Mouse (Mus musculus): Measurements from ENCODE around the gene Schip1. TPM values are rescaled to one million over a fixed set of nuclear protein-coding genes. Genes with fewer than 3 reads are reported as not detected.

Gene Schip1
- polyA plus RNA-seq, 1 experiment from 2014 or later = 76.9 TPM

DNA sequence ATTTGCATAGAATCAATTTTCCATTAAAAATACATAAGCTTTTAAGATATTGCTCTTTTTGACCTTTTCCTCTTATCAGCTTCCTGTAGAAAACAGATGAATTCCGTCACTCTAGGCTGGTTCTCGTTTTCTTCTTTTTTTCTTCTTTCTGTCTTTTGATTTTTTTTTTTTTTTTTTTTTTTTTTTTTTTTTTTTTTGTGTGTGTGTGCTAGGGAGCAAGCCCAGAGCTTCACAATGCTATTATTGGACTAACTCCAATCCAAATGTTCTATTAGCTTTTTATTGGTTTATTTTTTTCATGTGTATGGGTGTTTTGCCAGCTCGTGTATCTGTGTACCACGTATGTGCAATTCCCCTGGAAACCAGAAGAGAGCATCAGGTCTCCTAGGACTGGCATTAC lies 420.0 kb downstream of the Schip1 start:
- no peak overlapping the region for H3K9ac ChIP-seq (ENCODE audit: low read length)
- no peaks in the 10 kb centered on the region for H3K36me3 ChIP-seq (ENCODE audit: control insufficient read depth, insufficient read depth, low read length)
- H3K9me3 ChIP-seq (ENCODE audit: control insufficient read depth, low read length) = no peaks in the 10 kb centered on the region
- H3K27ac ChIP-seq (ENCODE audit: low read depth, low read length) = no peak overlapping the region
- H3K4me3 ChIP-seq (ENCODE audit: low read depth, low read length) = no peak overlapping the region
- no peak for ATAC-seq (replicated peaks; ENCODE audit: low FRiP score)
- no peaks in the 10 kb centered on the region for H3K27me3 ChIP-seq (ENCODE audit: control insufficient read depth, insufficient read depth, low read length)
- H3K4me1 ChIP-seq (replicated peaks; ENCODE audit: control insufficient read depth, insufficient read depth, low read length) = no peaks in the 10 kb centered on the region
- WGBS = 90% methylated on average over 4 of the region's 4 CpGs
- no peak for DNase-seq (ENCODE audit: low spot score)
- H3K4me2 ChIP-seq (ENCODE audit: low read depth, low read length, severe bottlenecking) = no peak overlapping the region

DNA sequence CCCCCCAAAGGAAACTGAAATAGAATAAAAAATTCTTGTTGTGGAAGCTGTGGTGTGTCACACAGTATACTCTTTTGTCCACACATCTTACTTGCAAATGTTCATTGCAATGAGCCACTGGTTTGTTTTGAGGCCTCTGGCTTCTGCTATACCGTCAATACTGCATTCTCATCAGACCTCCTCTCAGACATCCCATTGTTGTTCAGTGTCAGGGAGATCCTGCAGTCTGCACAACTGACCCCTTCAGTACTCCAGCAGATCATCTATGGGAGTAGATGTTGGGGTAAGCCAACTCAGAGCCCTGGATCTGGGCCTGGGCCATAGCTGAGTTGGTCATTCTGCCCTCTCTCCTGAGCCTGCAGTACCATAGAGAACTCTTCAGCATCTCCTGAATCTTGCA lies 423.0 kb downstream of the Schip1 start:
- Histone ChIP-seq H3K4me2 (ENCODE audit: low read depth, low read length, severe bottlenecking) (no peak overlapping the region), H3K4me3 (ENCODE audit: low read depth, low read length) (no peak overlapping the region), H3K4me1 (replicated peaks; ENCODE audit: control insufficient read depth, insufficient read depth, low read length) (0 out of 2 replicates have a peak, but pooled peaks cover 1% of the 10 kb centered on the region), H3K36me3 (ENCODE audit: control insufficient read depth, insufficient read depth, low read length) (no peaks in the 10 kb centered on the region), H3K9me3 (ENCODE audit: control insufficient read depth, low read length) (no peaks in the 10 kb centered on the region), H3K27ac (ENCODE audit: low read depth, low read length) (no peak overlapping the region), H3K27me3 (ENCODE audit: control insufficient read depth, insufficient read depth, low read length) (no peaks in the 10 kb centered on the region), H3K9ac (ENCODE audit: low read length) (no peak overlapping the region)
- DNase-seq (ENCODE audit: low spot score) = no peak
- 66% methylated on average over 1 of the region's 1 CpGs for WGBS
- ATAC-seq (replicated peaks; ENCODE audit: low FRiP score) = no peak

DNA sequence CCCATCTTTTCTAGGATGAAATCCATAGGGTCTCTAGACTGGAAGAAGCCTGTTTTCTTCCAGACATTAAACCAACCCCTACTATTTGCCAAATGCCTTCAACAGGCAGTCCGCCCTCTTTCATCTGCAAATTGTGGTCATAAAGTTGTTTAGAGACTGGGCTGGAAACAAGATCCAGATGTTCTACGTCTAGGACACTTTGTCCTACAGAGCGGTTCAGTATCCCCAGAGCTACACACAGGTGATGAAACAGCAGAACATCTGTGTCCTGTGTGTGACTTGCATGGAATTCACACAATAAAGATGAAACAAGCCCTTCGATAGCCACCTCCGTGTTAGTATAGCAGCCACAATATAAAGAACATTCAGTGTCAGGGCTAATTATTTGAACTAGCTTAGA lies 423.7 kb downstream of the Schip1 start:
- DNase-seq (ENCODE audit: low spot score) (no peak), ATAC-seq (replicated peaks; ENCODE audit: low FRiP score) (no peak)
- Histone ChIP-seq H3K4me2 (ENCODE audit: low read depth, low read length, severe bottlenecking) (no peak overlapping the region), H3K27ac (ENCODE audit: low read depth, low read length) (no peak overlapping the region), H3K36me3 (ENCODE audit: control insufficient read depth, insufficient read depth, low read length) (no peaks in the 10 kb centered on the region), H3K4me1 (replicated peaks; ENCODE audit: control insufficient read depth, insufficient read depth, low read length) (0 out of 2 replicates have a peak, but pooled peaks cover 4% of the 10 kb centered on the region), H3K9me3 (ENCODE audit: control insufficient read depth, low read length) (no peaks in the 10 kb centered on the region), H3K27me3 (ENCODE audit: control insufficient read depth, insufficient read depth, low read length) (no peaks in the 10 kb centered on the region; the same call in 1 of the 2 replicates), H3K4me3 (ENCODE audit: low read depth, low read length) (no peak overlapping the region), H3K9ac (ENCODE audit: low read length) (no peak overlapping the region)
- WGBS = 79% methylated on average over 5 of the region's 5 CpGs

DNA sequence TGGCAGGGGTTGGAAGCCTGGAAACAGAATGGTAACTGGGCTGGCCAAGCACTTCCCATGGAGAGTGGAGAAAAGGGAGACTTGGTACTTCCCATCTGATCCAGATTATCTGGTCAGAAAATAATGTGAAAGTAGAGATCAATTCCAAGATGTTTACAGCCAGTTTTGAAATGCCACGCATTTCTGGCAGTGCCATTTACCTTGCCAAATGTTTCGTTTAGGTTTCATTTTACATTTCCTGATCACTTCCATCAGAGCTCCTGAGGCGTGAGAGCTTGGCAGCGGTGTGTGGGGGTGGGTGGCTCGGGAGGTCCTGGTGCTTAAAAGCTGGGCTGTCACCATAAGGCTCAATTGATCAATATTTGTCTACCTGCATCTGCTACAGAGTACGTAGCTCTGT lies 426.9 kb downstream of the Schip1 start:
- no peak overlapping the region for H3K4me2 ChIP-seq (ENCODE audit: low read depth, low read length, severe bottlenecking)
- H3K4me3 ChIP-seq (ENCODE audit: low read depth, low read length) = no peak overlapping the region
- H3K27ac ChIP-seq (ENCODE audit: low read depth, low read length) = no peak overlapping the region
- no peaks in the 10 kb centered on the region for H3K36me3 ChIP-seq (ENCODE audit: control insufficient read depth, insufficient read depth, low read length)
- ATAC-seq (replicated peaks; ENCODE audit: low FRiP score) = no peak
- DNase-seq (ENCODE audit: low spot score) = no peak
- WGBS = 80% methylated on average over 6 of the region's 6 CpGs
- no peaks in the 10 kb centered on the region; the same call in 1 of the 2 replicates for H3K27me3 ChIP-seq (ENCODE audit: control insufficient read depth, insufficient read depth, low read length)
- no peaks in the 10 kb centered on the region for H3K9me3 ChIP-seq (ENCODE audit: control insufficient read depth, low read length)
- H3K4me1 ChIP-seq (replicated peaks; ENCODE audit: control insufficient read depth, insufficient read depth, low read length) = peaks cover 7% of the 10 kb centered on the region; the same call in 1 of the 2 replicates
- no peak overlapping the region for H3K9ac ChIP-seq (ENCODE audit: low read length)

DNA sequence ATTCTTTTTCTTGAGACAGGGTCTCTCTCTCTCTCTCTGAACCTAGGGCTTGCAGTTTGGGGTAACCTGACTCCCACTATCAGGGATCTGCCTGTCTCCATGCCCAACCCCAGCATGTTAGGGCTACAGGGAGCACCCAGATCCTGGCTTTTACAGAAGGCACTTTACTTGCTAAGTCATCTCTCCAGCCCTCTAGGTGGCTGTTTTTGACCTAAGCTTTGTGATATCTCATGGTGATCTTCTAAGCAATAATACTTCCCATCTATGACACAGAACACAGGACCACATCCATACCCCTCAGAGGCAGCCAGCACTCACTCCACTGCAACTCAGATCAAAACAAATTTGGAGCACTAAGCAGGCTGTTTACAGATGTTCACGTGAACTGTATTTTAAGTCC lies 427.5 kb downstream of the Schip1 start:
- peaks cover 7% of the 10 kb centered on the region; the same call in 1 of the 2 replicates for H3K4me1 ChIP-seq (replicated peaks; ENCODE audit: control insufficient read depth, insufficient read depth, low read length)
- no peaks in the 10 kb centered on the region for H3K36me3 ChIP-seq (ENCODE audit: control insufficient read depth, insufficient read depth, low read length)
- DNase-seq (ENCODE audit: low spot score) (no peak), ATAC-seq (replicated peaks; ENCODE audit: low FRiP score) (no peak)
- H3K4me3 ChIP-seq (ENCODE audit: low read depth, low read length) = no peak overlapping the region
- no peaks in the 10 kb centered on the region; the same call in 1 of the 2 replicates for H3K27me3 ChIP-seq (ENCODE audit: control insufficient read depth, insufficient read depth, low read length)
- no peak overlapping the region for H3K27ac ChIP-seq (ENCODE audit: low read depth, low read length)
- no peak overlapping the region for H3K4me2 ChIP-seq (ENCODE audit: low read depth, low read length, severe bottlenecking)
- no peaks in the 10 kb centered on the region for H3K9me3 ChIP-seq (ENCODE audit: control insufficient read depth, low read length)
- WGBS = 56% methylated on average over 1 of the region's 1 CpGs
- H3K9ac ChIP-seq (ENCODE audit: low read length) = no peak overlapping the region

DNA sequence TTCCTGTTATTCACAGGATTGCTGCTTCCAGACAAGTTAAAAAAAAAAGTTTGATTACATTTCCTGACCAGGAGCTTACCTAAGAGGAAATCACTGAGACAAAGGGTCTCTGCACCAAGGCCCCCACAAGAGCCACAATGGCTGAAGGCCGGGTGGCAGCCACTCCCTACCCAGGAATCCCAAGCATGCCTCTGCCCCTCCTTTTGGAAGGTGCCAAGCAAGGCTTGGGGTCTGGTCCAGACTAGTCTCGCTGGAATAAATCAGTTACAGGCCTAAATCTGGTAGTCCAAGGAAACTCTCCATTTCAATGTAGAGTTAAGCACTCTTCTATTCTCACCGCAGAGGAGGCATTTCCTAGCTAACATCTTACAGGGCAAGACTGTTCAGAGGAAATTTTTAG lies 427.9 kb downstream of the Schip1 start:
- H3K27ac ChIP-seq (ENCODE audit: low read depth, low read length) = no peak overlapping the region; the same call in 1 of the 2 replicates
- peaks cover 7% of the 10 kb centered on the region; the same call in 1 of the 2 replicates for H3K4me1 ChIP-seq (replicated peaks; ENCODE audit: control insufficient read depth, insufficient read depth, low read length)
- 0 out of 2 replicates have a peak overlapping the region, but pooled peaks have one; percentile 61 for H3K4me3 ChIP-seq (ENCODE audit: low read depth, low read length)
- no peaks in the 10 kb centered on the region for H3K9me3 ChIP-seq (ENCODE audit: control insufficient read depth, low read length)
- peak overlapping the region; percentile 97 for H3K4me2 ChIP-seq (ENCODE audit: low read depth, low read length, severe bottlenecking)
- 22% methylated on average over 3 of the region's 3 CpGs for WGBS
- no peaks in the 10 kb centered on the region; the same call in 1 of the 2 replicates for H3K27me3 ChIP-seq (ENCODE audit: control insufficient read depth, insufficient read depth, low read length)
- H3K9ac ChIP-seq (ENCODE audit: low read length) = no peak overlapping the region
- no peak for ATAC-seq (replicated peaks; ENCODE audit: low FRiP score)
- no peaks in the 10 kb centered on the region for H3K36me3 ChIP-seq (ENCODE audit: control insufficient read depth, insufficient read depth, low read length)
- no peak for DNase-seq (ENCODE audit: low spot score)

DNA sequence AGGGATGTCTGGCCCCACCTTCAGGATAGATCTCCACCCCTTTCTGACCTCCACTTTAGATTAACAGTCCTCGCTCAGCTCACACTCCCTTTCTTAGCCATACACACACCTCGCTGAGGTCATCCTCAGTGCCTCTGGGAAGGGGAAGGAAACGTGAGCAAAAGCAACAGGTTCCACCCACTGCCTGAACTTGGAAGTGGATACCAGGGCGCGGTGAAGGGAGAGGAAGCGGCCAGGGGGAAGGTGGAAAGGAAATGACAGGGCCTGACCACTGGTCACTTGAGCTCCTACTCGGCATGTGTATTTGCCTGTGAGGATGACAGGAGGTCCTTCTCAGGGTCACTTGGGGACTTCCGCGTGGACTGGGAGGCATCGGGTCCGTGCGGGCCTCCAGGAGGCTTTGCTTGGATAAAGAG lies 428.6 kb downstream of the Schip1 start:
- DNase-seq (ENCODE audit: low spot score) = peak; percentile 69
- Histone ChIP-seq H3K27me3 (ENCODE audit: control insufficient read depth, insufficient read depth, low read length) (no peaks in the 10 kb centered on the region; the same call in 1 of the 2 replicates), H3K4me1 (replicated peaks; ENCODE audit: control insufficient read depth, insufficient read depth, low read length) (peaks cover 7% of the 10 kb centered on the region; the same call in 1 of the 2 replicates), H3K9ac (ENCODE audit: low read length) (peak overlapping the region; percentile 74), H3K36me3 (ENCODE audit: control insufficient read depth, insufficient read depth, low read length) (no peaks in the 10 kb centered on the region), H3K27ac (ENCODE audit: low read depth, low read length) (peak overlapping the region; percentile 43), H3K9me3 (ENCODE audit: control insufficient read depth, low read length) (no peaks in the 10 kb centered on the region), H3K4me3 (ENCODE audit: low read depth, low read length) (peak overlapping the region; percentile 61), H3K4me2 (ENCODE audit: low read depth, low read length, severe bottlenecking) (peak overlapping the region; percentile 97)
- WGBS = under 1% methylated on average over 12 of the region's 12 CpGs
- no peak; the same call in none of the 2 replicates for ATAC-seq (replicated peaks; ENCODE audit: low FRiP score)

DNA sequence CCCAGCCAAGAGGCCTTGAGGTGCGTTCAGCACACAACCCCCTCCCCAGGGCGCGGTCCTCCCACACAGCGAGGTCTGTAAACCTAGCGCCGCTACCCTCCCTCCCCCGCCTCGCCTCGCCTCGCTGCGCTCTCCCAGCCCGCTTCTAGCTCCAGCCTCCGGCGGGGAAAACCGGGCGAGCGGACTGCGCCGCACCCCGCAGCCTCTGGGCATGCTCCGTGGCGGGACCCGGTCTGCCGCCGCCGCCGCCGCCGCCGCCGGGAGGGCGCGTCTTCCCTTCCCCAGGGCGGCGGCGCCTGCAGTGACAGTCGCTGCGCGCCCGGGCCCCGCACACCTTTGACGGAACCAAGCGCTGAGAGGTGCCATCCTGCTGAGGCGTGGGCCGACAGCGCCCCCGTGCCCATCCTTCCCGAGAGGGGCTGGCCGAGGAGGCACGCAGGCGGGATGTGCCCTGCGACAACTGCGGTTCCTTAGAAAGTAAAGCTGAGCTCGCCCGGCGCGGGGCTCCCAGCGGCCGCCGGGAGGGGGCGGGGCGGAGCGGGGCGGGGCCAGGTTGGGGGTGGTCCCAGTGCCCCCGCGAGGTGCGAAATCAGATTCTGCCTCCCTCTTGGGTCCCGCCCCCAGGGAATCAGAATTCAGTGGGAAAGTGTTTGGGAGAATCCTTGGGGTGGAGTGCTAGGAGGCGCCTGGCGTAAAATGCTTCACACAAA lies 429.1 kb downstream of the Schip1 start:
- Histone ChIP-seq H3K4me2 (ENCODE audit: low read depth, low read length, severe bottlenecking) (peak overlapping the region; percentile 97), H3K4me1 (replicated peaks; ENCODE audit: control insufficient read depth, insufficient read depth, low read length) (peaks cover 7% of the 10 kb centered on the region; the same call in 1 of the 2 replicates), H3K27me3 (ENCODE audit: control insufficient read depth, insufficient read depth, low read length) (no peaks in the 10 kb centered on the region; the same call in 1 of the 2 replicates), H3K4me3 (ENCODE audit: low read depth, low read length) (peak overlapping the region; percentile 61), H3K9me3 (ENCODE audit: control insufficient read depth, low read length) (no peaks in the 10 kb centered on the region), H3K36me3 (ENCODE audit: control insufficient read depth, insufficient read depth, low read length) (no peaks in the 10 kb centered on the region), H3K27ac (ENCODE audit: low read depth, low read length) (peak overlapping the region; percentile 43), H3K9ac (ENCODE audit: low read length) (peak overlapping the region; percentile 74)
- DNase-seq (ENCODE audit: low spot score) = peak; percentile 95
- ATAC-seq (replicated peaks; ENCODE audit: low FRiP score) = peak; percentile 84
- 0% methylated on average over 58 of the region's 70 CpGs for WGBS
